Mouse (Mus musculus): ENCODE measurements at regions not wholly inside any gene's neighbourhood (a gene's known extent, or its start where the extent isn't known, plus 50 kb on each side); places are given as distances from the start of the nearest gene placed in this dataset.

DNA sequence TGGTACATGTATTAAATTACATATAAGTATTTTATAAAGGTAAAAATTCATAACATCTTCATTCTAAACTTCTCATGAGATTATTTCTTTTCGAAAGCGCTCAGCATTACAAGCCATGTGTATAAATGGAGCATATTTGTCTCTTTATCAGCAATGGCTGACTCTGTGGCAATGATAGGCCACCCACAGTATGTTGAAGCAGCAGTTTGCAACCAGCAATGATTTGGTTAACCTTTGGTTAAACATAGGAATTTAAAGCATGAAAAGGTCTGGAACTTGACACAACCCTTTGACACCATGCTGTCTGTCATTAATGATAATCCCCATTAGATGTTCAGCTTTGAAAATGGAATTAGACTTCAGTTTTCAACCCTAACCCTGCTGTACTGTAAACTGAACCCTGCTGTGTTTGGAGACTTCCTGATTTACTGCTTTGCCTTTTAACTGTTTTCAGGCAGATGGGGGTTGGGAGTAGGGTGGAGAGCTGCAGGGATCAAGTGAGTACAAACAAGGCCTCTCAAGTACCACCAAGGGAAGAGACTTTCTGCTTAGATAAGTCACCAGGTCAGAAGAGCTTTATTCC is 2238.6 kb downstream of the 9330182O14Rik start:
- DNase-seq (ENCODE audit: low read depth) = no peak
- TF ChIP-seq POLR2A (IDR thresholded peaks at IDR 0.05; ENCODE audit: borderline replicate concordance, extremely low read depth, insufficient read depth, insufficient read length, poor library complexity, severe bottlenecking) (no peak), CTCF (IDR thresholded peaks at IDR 0.05; ENCODE audit: borderline replicate concordance, extremely low read depth, insufficient read depth, insufficient read length) (no peak)
